5 mouse cellular contexts compared by ENCODE assay signal in the genomic region with DNA sequence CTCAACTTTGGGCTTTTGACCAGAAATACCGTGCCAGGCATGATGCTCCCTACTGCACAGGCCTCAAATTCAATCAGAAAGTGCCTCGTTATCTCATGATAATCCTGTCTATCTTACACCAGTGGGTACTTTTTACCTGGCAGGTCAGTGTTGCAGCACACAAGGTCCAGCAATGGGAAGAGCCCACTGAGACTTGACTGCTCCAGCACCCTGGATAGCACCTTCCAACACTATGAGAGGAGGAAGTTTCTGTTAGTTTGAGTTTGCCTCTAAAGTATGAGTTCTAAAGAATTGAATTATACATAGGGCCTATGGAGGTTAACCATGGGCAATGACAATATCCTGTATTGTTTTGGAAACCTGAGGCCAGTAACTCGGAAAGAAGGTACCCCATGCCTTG.
"Had no signal": no experiment of that assay in that cellular context is flagged by ENCODE, and none has a peak within 500 bp of the region (broad histone marks: within the 10 kb centered on the region; RNA-seq: fewer than 3 reads in every experiment).

No protein-coding gene starts in this region.

- DNase-seq: kidney, adult 9 months; kidney, postnatal 10 days; lung, postnatal 14 days; right cerebral cortex, postnatal 4 days; thymus, postnatal 36 days had no signal
